Mouse (Mus musculus): Measurements from ENCODE around the gene Tnfrsf4.

Gene Tnfrsf4

DNA sequence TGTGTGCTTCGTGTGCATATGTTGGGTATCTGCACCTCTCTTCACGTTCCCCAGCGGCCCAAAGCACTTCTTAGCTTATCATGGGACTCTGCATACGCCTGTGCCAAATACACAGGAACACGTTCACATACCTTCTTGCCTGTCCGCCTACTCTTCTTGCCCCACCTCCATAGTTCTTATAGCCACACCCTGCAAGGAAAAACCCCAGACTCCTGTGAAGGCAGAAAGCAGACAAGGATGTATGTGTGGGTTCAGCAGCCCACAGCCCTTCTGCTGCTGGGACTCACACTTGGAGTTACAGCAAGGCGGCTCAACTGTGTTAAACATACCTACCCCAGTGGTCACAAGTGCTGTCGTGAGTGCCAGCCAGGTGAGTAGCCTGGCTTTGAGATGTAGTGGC, at the start of gene Tnfrsf4:
Gene Tnfrsf4 (plus strand): TSS at position 207 of the 400 bp plus-strand sequence.
- no peak for DNase-seq (ENCODE audit: low read depth, low spot score)

GRCm38 (mm10) chr4:155964396-155964795, 49.2 kb upstream of the Tnfrsf4 start:
- no peak for DNase-seq (ENCODE audit: low read depth, low spot score)

DNA sequence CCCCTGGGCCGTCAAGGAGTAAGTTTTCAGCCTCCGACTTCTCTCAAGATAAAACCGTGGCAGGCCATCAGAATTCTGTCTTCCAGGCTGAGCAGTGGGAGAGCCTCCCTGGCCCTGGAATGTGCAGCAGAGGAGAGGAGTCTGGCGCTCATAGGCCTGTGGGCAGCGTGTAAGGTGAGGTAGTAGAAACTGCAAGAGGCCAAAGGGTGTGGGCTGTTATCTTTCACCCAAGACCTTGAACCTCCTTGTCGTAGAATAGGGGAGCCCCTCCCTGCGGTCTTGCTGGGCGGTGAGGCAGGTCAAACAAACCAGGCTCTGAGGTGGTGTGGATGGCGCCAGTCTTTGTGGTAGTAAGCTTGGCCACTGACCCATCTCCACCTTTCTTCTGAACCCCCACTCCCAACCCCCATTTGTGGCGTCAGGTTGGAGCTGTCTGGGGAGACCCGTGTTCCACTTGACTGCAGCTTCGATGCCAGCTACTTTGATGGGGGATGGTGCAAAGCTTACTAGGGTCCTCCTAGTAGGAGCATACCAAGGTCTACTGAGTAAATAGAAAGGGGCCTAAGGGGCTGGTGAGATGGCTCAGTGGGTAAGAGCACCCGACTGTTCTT, 44.5 kb upstream of the Tnfrsf4 start:
- no peak for DNase-seq (ENCODE audit: low read depth, low spot score)

DNA sequence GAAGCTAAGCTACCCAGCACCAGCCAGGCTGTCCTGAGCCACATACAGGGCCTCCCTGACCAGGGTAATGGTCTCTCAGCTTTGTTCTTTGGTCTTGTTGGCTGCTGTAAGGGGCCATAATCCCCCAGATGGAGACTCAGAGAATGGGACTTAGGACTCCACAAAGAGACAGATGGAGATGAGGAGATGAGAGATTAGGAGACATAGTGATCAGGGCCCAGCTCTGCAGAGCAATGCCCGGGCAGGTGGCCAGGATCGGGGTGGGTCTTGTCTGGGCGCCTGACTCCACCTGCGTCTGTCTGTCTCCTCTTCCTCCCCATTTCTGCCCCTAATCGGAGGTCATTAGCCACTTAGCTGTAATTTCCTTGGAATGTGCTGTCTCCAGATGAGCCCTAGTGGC, 43.4 kb upstream of the Tnfrsf4 start:
- no peak for DNase-seq (ENCODE audit: low read depth, low spot score)

DNA sequence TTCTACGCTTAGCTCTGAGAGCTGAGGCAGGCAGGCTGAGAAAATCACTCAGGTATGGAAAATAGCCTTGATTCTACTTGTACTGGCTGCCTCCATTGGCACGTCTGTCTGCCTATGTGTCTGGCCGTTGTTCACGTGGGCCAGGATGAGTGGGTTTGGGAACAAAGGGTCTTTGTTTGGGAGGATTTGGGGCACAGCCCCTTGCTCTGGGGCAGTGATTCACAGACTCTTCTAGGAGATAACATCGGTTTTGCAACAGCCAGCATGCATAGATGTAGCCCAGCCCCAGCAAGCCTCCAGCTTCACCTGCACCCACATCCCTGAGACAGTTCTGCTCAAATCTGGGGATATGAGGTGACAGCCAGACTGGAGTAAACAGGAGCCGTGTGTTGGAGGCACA, 41.0 kb upstream of the Tnfrsf4 start:
- no peak for DNase-seq (ENCODE audit: low read depth, low spot score)

DNA sequence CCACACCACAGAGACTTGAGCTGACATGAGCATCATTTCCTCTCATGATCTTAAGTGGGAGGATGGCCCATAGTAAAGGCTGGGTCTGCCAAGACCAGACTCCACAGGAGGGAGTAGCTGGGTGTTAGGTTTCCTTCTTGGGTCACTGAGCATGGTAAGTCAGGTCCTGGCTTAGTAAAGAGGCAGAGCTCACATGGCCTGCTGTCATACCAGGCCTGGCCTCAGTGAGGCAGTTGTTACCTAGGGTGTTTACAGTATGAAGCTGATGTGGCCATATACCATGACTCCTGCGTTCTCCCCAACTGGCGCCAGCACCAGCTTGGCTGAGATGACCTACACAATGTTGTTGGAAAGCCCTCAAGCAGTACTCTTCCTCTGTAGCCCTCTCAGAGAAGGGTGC, 40.4 kb upstream of the Tnfrsf4 start:
- DNase-seq (ENCODE audit: low read depth, low spot score), result no peak

DNA sequence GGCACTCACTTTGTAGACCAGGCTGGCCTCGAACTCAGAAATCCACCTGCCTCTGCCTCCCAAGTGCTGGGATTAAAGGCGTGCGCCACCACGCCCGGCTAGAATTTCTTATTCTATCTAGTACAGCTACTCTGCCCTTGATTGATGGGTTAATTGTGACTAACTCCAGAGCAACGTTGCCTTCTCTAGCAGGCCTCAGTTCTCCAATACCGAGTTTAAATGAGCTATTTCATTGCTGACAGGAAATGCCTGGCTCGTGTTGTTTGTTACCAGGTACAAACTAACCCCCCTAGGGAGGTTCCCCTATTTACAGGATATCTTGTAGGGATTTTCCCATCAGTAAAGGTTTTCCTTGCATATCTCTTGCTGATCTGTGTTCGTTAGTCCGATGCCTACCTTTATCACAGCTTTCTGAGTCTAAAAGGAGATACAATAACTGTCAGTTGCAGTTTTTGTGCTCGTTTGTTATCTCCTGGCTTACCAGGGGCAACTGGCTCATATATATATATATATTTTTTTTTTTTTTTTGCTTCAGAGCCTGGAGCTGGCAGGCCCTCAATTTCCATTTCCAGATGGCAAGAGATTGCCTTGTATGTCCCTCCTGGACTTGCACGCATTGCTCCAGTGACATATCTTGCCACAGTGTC, 32.1 kb upstream of the Tnfrsf4 start:
- DNase-seq (ENCODE audit: low read depth, low spot score), result no peak

- DNase-seq (ENCODE audit: low read depth, low spot score), result no peak
Observed at GRCm38 (mm10) chr4:155983788-155984187, 29.9 kb upstream of the Tnfrsf4 start.

DNA sequence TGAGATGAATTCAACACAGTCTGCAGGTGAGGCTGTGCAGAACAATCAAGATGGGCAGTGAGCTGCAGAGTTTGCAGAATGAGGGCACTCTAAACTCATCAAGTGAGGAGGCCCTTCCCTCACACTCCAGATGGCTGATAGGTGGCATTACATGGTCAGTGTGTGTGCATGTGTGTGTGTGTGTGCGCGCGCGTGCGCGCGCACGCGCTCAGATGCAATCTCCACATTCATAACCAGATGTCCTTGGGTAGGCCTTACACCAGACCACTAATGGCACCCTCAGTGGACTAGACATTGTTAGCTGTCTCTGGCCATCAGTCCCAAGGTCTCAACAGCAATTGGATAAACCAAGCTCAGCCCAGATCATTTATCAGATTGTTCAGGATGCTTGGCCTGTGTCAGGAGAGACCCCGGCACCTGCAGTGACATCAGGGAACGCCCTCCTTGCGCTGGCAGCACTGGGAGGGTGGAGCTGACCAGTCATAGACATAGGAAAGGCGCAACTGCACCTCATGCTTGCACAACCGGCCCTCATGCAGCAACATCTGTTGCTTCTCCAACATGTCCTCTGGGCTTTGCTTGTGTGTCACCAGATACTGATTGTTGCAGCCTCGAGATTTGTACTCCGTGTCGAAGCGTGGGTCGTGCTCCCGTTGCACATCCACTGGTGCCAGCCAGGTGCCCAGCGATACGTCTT, 22.3 kb upstream of the Tnfrsf4 start:
- no peak for DNase-seq (ENCODE audit: low read depth, low spot score)

DNA sequence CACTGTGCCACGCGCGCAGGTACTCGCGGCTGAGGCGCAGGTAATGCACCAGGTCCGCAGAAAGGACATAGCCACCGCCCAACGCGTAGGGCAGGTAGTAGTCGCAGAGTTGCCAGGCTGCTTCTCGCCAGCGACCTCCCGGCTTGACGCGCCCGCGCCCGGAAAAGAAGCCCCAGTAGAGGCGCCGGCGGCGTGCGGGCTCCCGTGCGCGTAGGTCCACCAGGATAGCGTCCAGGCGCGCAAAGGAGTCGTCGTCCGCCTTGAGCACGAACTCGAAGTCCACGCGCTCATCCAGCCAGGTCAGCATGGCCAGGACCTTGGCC, 21.8 kb upstream of the Tnfrsf4 start:
- no peak for DNase-seq (ENCODE audit: low read depth, low spot score)

- DNase-seq (ENCODE audit: low read depth, low spot score), result peak; percentile 87
Observed at GRCm38 (mm10) chr4:155992241-155992905, 21.3 kb upstream of the Tnfrsf4 start, which contains the start of the genes B3galt6 and Sdf4. B3galt6 (minus strand) TSS chr4:155992649. Sdf4 (plus strand) TSS chr4:155992872.

GRCm38 (mm10) chr4:155992906-155993547, 20.6 kb upstream of the Tnfrsf4 start:
- DNase-seq (ENCODE audit: low read depth, low spot score), result peak; percentile 90

DNA sequence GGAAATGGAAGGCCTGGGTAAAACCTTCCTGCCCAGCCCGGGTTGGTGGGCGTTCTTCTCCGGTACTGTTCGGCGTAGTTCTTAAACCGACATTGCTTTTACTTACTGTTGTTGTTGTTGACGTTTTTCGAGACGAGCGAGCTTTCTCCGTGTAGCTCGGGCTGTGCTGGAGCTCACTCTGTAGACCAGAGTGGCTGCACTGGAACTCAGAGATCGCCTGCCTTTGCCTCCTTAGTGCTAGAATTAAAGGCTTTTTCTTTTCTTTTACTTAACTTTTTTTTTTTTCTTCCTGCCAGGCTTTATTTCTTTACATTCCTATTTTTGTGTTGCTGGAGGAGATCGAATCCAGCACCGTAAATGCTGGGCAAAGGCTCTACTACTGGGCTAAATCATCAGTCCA, 20.0 kb upstream of the Tnfrsf4 start:
- no peak for DNase-seq (ENCODE audit: low read depth, low spot score)

- DNase-seq (ENCODE audit: low read depth, low spot score), result no peak
Observed at GRCm38 (mm10) chr4:156004109-156004508, 9.5 kb upstream of the Tnfrsf4 start.

DNA sequence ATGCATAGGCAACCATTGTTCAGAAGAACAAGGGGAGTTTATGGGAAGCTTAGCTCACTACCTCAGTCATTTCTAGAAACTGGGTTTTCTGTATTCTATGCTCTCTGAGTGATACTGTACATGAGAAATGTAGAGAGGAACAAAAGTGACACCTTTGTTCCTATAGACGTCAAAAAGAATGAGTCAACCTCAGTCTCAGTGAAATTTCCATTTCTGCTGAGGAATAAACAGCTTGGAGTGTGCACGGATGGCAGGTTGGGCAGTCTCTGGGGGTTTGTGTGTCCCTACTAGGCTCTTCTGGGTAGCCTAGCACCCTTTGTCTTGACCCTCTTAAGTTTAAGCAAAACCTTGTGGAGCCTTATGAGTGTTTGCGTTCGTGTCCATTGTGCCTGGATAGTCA, 5.3 kb upstream of the Tnfrsf4 start:
- no peak for DNase-seq (ENCODE audit: low read depth, low spot score)

DNA sequence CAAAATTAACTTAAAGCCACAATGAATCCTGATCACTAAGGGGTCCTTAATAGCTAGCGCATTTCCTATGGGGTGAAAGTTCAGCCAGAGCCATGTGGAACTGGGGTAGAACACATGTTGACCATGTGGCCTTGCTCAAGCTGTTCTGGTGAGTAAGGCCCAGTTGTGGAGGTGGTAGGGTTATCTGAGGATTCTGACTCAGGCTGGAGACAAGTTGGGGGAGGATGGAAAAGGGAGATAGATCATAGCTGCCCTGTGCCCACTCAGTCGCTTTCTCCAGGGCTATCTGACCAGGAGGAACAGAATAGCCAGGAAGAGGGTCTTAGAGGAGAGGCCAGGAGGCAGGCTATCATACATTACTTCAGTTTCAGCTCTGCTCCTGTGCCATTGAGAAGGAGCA, 793 bp downstream of the Tnfrsf4 start:
- no peak for DNase-seq (ENCODE audit: low read depth, low spot score)

DNA sequence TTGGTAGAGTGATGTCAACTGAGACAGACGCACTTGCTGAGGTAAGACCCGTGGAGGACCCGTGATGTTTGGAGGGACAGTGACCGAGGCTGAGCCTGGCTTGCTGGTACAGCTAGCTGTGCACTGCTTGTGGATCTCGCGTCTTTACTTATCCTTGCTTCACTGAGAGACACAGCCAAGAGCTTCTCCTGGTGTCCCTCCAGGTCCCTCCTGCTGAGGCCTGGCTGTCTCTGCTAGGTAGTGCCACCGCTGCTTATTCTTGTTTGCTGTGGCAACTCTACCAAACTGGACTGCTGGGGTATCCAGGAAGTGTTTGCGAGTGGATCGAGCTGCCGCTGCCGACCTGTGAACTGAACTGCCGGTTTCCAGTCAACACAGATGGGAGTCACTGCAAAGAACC, 6.1 kb downstream of the Tnfrsf4 start:
- DNase-seq (ENCODE audit: low read depth, low spot score), result no peak

GRCm38 (mm10) chr4:156021381-156021780, 7.7 kb downstream of the Tnfrsf4 start:
- no peak for DNase-seq (ENCODE audit: low read depth, low spot score)

- DNase-seq (ENCODE audit: low read depth, low spot score), result no peak
Observed at GRCm38 (mm10) chr4:156021942-156022419, 8.3 kb downstream of the Tnfrsf4 start.

DNA sequence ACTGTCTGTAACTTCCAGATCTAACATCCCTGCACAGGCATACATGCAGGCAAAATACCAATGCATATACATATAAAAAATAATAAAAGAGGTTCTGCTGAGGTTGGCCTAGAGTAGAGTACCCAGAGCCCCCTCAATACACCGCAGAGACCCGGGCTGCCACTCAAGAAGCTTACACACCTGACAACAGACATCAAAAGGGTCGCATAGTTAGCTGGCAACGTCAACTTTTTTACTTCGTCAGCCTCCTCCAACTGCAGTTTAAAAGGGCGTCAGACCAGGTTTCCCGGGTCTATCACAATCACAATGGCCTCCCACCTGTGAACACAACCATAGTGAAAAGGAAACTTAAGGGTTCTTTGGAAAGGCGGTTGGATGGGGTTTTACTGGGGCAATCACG, 9.9 kb downstream of the Tnfrsf4 start:
- DNase-seq (ENCODE audit: low read depth, low spot score), result no peak

GRCm38 (mm10) chr4:156024184-156024583, 10.5 kb downstream of the Tnfrsf4 start:
- no peak for DNase-seq (ENCODE audit: low read depth, low spot score)

- DNase-seq (ENCODE audit: low read depth, low spot score), result no peak
Observed at GRCm38 (mm10) chr4:156026013-156026412, 12.4 kb downstream of the Tnfrsf4 start, which contains the start of gene Tnfrsf18. Tnfrsf18 (plus strand) TSS chr4:156026164.

Measured in embryo, embryonic 11.5 days (tissue).